Mouse (Mus musculus): ENCODE measurements around the gene Stub1. TPM values are rescaled to one million over a fixed set of nuclear protein-coding genes. Genes with fewer than 3 reads are reported as not detected.

Stub1 gene
- polyA plus RNA-seq, 1 experiment from 2014 or later = 314 TPM

DNA sequence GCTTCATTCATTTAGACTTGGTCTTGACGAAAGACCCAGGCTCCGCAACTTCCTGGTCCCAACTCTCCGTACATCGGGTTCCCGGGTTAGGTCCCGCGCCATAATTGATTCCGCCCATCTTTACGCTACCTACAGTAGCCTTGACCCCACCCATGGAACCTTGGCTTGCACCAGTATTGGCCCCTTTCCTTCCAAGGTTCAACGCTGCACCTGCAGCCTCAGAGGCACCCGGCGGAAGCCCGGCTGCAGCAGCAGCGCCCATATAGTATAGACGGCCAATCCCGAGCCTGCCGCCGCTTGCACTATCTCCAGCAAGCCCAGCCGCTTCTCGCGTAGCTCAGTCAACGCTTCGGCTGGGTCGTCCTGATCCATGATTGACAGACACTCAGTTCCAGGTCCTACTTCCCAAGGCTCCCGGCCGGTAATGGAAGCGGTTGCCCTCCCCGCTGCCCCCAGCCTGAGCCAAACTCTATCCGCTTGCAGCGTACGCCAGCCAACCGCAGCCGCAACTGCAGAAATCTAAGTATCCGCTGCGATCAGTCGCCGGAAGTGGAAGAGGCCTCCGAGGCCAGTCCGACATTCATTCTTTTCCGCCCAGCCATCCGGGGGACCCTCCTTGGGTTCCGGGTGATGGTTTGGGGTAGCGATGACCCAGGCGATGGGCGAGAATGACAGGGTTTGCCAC, 41.2 kb downstream of the Stub1 start:
- Histone ChIP-seq H3K4me3 (replicated peaks; ENCODE audit: low read length) (peak overlapping the region; percentile 93), H3K4me1 (ENCODE audit: control insufficient read depth, insufficient read depth, low read length) (peaks cover 37% of the 10 kb centered on the region)
- peak; percentile 74 for ATAC-seq (ENCODE audit: insufficient read depth, low FRiP score)

DNA sequence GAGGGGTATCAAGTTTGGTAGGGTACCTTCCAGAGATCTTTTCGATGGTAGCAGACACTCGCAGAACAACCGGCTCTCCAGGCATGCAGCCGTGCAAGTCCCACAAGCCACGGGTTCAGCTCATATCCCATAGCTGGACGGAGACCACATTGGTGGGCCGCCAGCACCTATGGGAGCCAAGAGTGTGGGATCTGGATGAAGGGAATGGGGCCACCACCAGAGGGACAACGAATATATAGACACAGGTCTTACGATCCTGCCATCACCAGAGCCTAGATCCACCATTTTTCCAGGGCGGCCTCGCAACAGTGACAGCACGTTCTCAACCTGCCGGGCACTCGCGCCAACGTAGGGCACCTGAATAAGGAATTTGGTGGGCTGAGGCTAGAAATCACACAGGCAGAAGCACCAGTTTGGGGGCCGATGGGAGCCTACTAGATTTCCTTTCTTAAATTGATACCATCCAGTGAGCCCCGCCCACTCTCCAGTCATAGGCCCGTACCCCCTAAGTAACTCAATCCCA, 41.8 kb downstream of the Stub1 start:
- peaks cover 36% of the 10 kb centered on the region for H3K4me1 ChIP-seq (ENCODE audit: control insufficient read depth, insufficient read depth, low read length)
- no peak for ATAC-seq (ENCODE audit: insufficient read depth, low FRiP score)

More for the DNA sequence above, 41.2 kb downstream of the Stub1 start:
- Histone ChIP-seq H3K36me3 (ENCODE audit: control insufficient read depth, insufficient read depth, low read length) (0 out of 2 replicates have a peak, but pooled peaks cover 5% of the 10 kb centered on the region), H3K4me2 (ENCODE audit: low read depth, low read length) (peak overlapping the region; percentile 96), H3K9ac (ENCODE audit: low read length) (peak overlapping the region; percentile 77), H3K27me3 (ENCODE audit: control insufficient read depth, insufficient read depth, low read length) (no peaks in the 10 kb centered on the region), H3K27ac (ENCODE audit: low read length) (peak overlapping the region; percentile 98), H3K9me3 (replicated peaks; ENCODE audit: control insufficient read depth, low read length) (no peaks in the 10 kb centered on the region)
- under 1% methylated on average over 45 of the region's 45 CpGs for WGBS

DNA sequence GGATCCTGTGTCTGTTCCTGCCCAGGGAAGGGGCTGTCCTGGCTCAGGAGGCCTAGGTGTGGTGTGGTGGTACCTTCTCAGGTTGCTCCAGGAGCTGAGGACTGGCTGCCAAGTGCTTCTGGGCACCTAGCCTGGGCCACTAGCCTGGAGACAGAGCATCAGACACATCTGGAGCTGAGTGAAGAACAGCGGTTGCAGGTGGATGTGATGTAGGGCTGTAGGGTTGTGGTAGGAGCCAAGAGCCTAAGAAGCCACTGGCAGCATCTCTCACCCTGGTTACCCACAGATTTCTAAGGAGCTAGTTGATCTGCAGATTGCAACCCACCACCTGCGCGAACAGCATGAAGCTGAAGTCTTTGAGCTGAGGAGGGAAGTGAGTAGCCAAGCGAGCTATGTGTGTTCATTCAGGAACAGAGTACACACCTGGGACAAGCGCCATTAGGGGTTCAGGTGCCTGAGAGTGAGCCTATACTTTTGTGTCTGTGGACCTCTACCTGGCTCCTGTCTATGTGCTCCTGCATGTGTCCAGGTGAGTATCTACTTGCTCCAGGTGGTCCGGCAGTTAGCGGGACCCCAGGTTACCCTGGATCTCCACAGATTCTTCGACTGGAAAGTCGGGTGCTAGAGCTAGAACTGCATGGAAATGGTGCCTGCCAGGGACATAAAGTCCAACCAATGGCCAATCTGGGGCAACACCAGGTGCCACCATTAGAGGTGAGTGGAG, 46.3 kb downstream of the Stub1 start:
- Histone ChIP-seq H3K9ac (ENCODE audit: low read length) (no peak overlapping the region), H3K27ac (ENCODE audit: low read length) (no peak overlapping the region), H3K36me3 (ENCODE audit: control insufficient read depth, insufficient read depth, low read length) (peaks cover 5% of the 10 kb centered on the region; the same call in 1 of the 2 replicates), H3K4me2 (ENCODE audit: low read depth, low read length) (no peak overlapping the region), H3K27me3 (ENCODE audit: control insufficient read depth, insufficient read depth, low read length) (no peaks in the 10 kb centered on the region), H3K4me1 (ENCODE audit: control insufficient read depth, insufficient read depth, low read length) (peaks cover 20% of the 10 kb centered on the region), H3K4me3 (replicated peaks; ENCODE audit: low read length) (no peak overlapping the region), H3K9me3 (replicated peaks; ENCODE audit: control insufficient read depth, low read length) (no peaks in the 10 kb centered on the region)
- WGBS = 90% methylated on average over 9 of the region's 9 CpGs
- ATAC-seq (ENCODE audit: insufficient read depth, low FRiP score) = no peak

More for the DNA sequence above, 41.8 kb downstream of the Stub1 start:
- Histone ChIP-seq H3K4me2 (ENCODE audit: low read depth, low read length) (peak overlapping the region; percentile 96), H3K27ac (ENCODE audit: low read length) (peak overlapping the region; percentile 98), H3K9me3 (replicated peaks; ENCODE audit: control insufficient read depth, low read length) (no peaks in the 10 kb centered on the region), H3K36me3 (ENCODE audit: control insufficient read depth, insufficient read depth, low read length) (0 out of 2 replicates have a peak, but pooled peaks cover 5% of the 10 kb centered on the region), H3K4me3 (replicated peaks; ENCODE audit: low read length) (peak overlapping the region; percentile 93), H3K9ac (ENCODE audit: low read length) (peak overlapping the region; percentile 77), H3K27me3 (ENCODE audit: control insufficient read depth, insufficient read depth, low read length) (no peaks in the 10 kb centered on the region)
- 23% methylated on average over 19 of the region's 19 CpGs for WGBS

DNA sequence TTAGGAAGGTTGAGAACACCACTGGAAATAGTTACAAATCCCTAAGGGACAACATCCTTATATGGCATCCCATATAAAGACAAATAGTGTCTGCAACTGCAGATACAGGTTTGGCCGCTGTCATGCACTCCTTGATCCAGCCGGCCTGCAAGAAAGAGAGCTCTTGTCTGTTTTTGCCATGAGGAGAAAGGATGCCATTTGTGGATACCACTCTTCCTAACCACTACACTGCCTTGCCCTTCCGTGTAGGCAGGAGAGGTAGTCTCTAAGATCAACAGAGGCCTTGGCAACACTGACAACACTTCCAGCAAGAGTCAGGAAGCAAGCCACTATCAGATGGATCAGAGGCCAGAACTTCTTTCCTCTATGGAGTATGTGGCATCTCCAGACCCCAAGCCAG, 46.9 kb downstream of the Stub1 start, which contains the start of gene Ccdc78:
Gene Ccdc78 (plus strand): TSS at position 301 of the 400 bp plus-strand sequence.
- Histone ChIP-seq H3K4me1 (ENCODE audit: control insufficient read depth, insufficient read depth, low read length) (peaks cover 16% of the 10 kb centered on the region), H3K27ac (ENCODE audit: low read length) (peak within 1 kb of the TSS; percentile 84), H3K4me2 (ENCODE audit: low read depth, low read length) (peak within 1 kb of the TSS; percentile 71), H3K36me3 (ENCODE audit: control insufficient read depth, insufficient read depth, low read length) (peaks cover 5% of the 10 kb centered on the region; the same call in 1 of the 2 replicates), H3K9ac (ENCODE audit: low read length) (peak within 1 kb of the TSS; percentile 83), H3K4me3 (replicated peaks; ENCODE audit: low read length) (peak within 1 kb of the TSS; percentile 67), H3K9me3 (replicated peaks; ENCODE audit: control insufficient read depth, low read length) (no peaks in the 10 kb centered on the region), H3K27me3 (ENCODE audit: control insufficient read depth, insufficient read depth, low read length) (no peaks in the 10 kb centered on the region)
- 80% methylated on average over 3 of the region's 3 CpGs for WGBS
- ATAC-seq (ENCODE audit: insufficient read depth, low FRiP score) = no peak

DNA sequence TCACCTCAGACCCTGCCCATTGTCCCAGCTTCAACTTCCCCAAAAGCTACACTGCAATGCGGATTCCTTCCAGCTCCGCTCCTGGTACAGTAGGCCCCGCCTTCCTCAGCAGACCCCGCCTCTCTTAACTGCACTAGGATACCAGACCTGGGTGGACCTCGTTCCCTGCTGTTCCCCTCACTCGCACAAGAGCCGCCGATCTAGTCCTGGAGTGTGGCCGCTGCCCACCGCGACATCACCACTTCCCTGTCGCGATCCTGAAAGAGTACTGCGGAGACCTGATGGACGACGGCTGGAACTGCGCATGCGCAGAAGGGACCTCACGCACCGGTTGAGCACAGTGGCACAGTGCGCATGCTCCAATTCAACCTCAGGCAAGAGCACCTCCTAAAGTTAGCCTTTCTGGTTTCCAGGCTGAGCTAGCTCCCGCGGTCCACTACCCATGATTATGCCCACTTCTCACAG, 47.9 kb downstream of the Stub1 start, which contains the start of gene Haghl:
Gene Haghl (minus strand): TSS at position 393 of the 465 bp plus-strand sequence.
- H3K9me3 ChIP-seq (replicated peaks; ENCODE audit: control insufficient read depth, low read length) = no peaks in the 10 kb centered on the region
- under 1% methylated on average over 23 of the region's 23 CpGs for WGBS
- peak within 1 kb of the TSS; percentile 84 for H3K27ac ChIP-seq (ENCODE audit: low read length)
- peaks cover 14% of the 10 kb centered on the region for H3K4me1 ChIP-seq (ENCODE audit: control insufficient read depth, insufficient read depth, low read length)
- ATAC-seq (ENCODE audit: insufficient read depth, low FRiP score) = peak; percentile 87
- peak within 1 kb of the TSS; percentile 67 for H3K4me3 ChIP-seq (replicated peaks; ENCODE audit: low read length)
- no peaks in the 10 kb centered on the region for H3K27me3 ChIP-seq (ENCODE audit: control insufficient read depth, insufficient read depth, low read length)
- H3K36me3 ChIP-seq (ENCODE audit: control insufficient read depth, insufficient read depth, low read length) = peaks cover 5% of the 10 kb centered on the region; the same call in 1 of the 2 replicates
- H3K4me2 ChIP-seq (ENCODE audit: low read depth, low read length) = peak within 1 kb of the TSS; percentile 71
- H3K9ac ChIP-seq (ENCODE audit: low read length) = peak within 1 kb of the TSS; percentile 83

DNA sequence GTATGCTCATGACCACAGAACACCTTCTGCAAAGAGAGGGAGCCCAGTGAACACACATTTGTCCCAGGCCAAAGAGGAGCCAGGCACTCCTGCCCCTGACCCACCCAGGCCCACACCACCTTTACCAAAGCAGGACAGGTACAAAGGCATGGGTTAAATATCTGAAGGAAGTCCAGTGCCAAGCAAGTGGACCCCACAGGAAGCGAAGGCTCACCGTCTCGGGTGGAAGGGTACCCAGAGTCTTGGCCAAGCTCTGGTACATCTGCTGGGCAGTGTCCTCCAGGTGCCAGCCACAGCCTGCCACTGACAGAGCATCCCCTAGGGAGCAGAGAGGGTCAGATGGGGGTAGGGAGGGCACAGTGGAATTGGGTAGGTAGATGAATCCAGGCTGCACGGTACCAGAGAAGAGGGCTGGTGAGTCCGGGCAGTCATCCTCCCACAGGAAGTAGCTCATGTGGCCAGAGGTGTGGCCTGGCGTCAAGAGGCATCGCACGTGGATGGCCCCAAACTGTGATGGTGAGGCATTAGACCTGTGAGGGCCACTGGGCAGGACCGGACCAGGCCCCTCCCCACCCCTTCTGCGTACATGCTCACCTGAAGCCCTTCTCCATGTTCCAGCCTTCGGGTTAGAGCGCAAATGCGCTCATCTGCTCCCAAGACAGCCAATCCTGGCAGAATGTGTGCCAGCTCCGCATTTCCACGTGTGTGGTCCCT, 49.2 kb downstream of the Stub1 start:
- H3K9ac ChIP-seq (ENCODE audit: low read length) = peak overlapping the region; percentile 83; the same call in 1 of the 2 replicates
- H3K4me1 ChIP-seq (ENCODE audit: control insufficient read depth, insufficient read depth, low read length) = peaks cover 14% of the 10 kb centered on the region
- no peak overlapping the region for H3K27ac ChIP-seq (ENCODE audit: low read length)
- ATAC-seq (ENCODE audit: insufficient read depth, low FRiP score) = no peak
- H3K36me3 ChIP-seq (ENCODE audit: control insufficient read depth, insufficient read depth, low read length) = peaks cover 8% of the 10 kb centered on the region; the same call in 1 of the 2 replicates
- no peaks in the 10 kb centered on the region for H3K27me3 ChIP-seq (ENCODE audit: control insufficient read depth, insufficient read depth, low read length)
- no peaks in the 10 kb centered on the region for H3K9me3 ChIP-seq (replicated peaks; ENCODE audit: control insufficient read depth, low read length)
- H3K4me2 ChIP-seq (ENCODE audit: low read depth, low read length) = peak overlapping the region; percentile 71
- WGBS = 74% methylated on average over 15 of the region's 15 CpGs
- peak overlapping the region; percentile 67 for H3K4me3 ChIP-seq (replicated peaks; ENCODE audit: low read length)

DNA sequence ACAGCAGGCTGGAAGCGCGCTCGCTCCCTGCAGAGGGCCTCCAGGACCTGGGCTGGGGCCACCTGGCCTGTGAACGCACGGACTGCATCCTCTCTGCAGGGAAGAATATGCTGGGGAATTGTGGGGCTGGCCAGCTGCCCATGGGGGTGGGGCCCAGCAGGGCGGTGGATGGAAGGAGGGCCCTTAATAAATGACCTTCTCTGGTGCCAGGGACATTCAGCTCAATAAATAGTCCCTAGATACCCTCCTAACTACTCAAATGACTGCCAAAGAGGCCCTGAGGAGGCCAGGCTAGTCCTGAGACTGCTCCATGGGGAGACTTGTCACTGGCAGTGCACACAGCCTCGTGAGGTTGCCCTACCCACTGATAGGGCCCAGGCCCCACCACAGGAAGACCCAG, 50.1 kb downstream of the Stub1 start:
- ATAC-seq (ENCODE audit: insufficient read depth, low FRiP score) = no peak
- Histone ChIP-seq H3K4me3 (replicated peaks; ENCODE audit: low read length) (no peak overlapping the region), H3K27me3 (ENCODE audit: control insufficient read depth, insufficient read depth, low read length) (no peaks in the 10 kb centered on the region), H3K27ac (ENCODE audit: low read length) (no peak overlapping the region), H3K4me1 (ENCODE audit: control insufficient read depth, insufficient read depth, low read length) (peaks cover 14% of the 10 kb centered on the region), H3K36me3 (ENCODE audit: control insufficient read depth, insufficient read depth, low read length) (peaks cover 8% of the 10 kb centered on the region; the same call in 1 of the 2 replicates), H3K9ac (ENCODE audit: low read length) (no peak overlapping the region), H3K9me3 (replicated peaks; ENCODE audit: control insufficient read depth, low read length) (no peaks in the 10 kb centered on the region), H3K4me2 (ENCODE audit: low read depth, low read length) (no peak overlapping the region)
- WGBS = 57% methylated on average over 7 of the region's 7 CpGs

DNA sequence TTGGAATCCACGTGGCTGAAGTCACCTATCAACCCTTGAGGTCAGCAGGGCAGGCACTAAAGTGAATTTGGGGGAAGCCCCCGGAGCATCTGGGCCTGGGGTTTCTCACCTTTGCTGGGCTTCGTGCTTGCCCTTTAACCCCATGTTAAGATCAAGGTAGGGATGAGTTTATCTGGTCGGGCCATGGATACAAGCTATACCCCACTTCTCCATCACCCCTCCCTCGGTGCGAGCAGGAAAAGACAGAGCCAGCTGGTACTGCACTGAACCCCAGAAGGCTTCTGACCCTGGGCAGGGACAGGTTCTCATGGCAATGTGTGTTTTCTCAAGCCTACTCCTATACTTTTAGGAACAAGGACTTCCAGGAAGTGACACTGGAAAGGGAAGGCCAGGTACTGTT, 51.9 kb downstream of the Stub1 start:
- Histone ChIP-seq H3K4me1 (ENCODE audit: control insufficient read depth, insufficient read depth, low read length) (peaks cover 14% of the 10 kb centered on the region), H3K4me2 (ENCODE audit: low read depth, low read length) (no peak overlapping the region), H3K4me3 (replicated peaks; ENCODE audit: low read length) (no peak overlapping the region), H3K27ac (ENCODE audit: low read length) (no peak overlapping the region), H3K9me3 (replicated peaks; ENCODE audit: control insufficient read depth, low read length) (no peaks in the 10 kb centered on the region), H3K36me3 (ENCODE audit: control insufficient read depth, insufficient read depth, low read length) (peaks cover 3% of the 10 kb centered on the region; the same call in 1 of the 2 replicates), H3K9ac (ENCODE audit: low read length) (no peak overlapping the region), H3K27me3 (ENCODE audit: control insufficient read depth, insufficient read depth, low read length) (no peaks in the 10 kb centered on the region)
- WGBS = 75% methylated on average over 6 of the region's 6 CpGs
- ATAC-seq (ENCODE audit: insufficient read depth, low FRiP score) = no peak

Measured in stomach, embryonic 16.5 days (tissue).